Mouse (Mus musculus): ENCODE data around the gene Filip1l. TPM values are rescaled to one million over a fixed set of nuclear protein-coding genes. Genes with fewer than 3 reads are reported as not detected.

Gene Filip1l
- total RNA-seq (2015) (64.5 and 68.7 TPM in 2 replicates), total RNA-seq (2017) (36.3 and 45.5 TPM in 2 replicates)

GRCm38 (mm10) chr16:57352751-57353150, at the start of gene Filip1l:
Filip1l (plus strand) TSS chr16:57353093.
- ATAC-seq (ENCODE audit: poor library complexity, severe bottlenecking), result no peak

GRCm38 (mm10) chr16:57303716-57304115, 49.2 kb upstream of the Filip1l start:
- no peak for ATAC-seq (ENCODE audit: poor library complexity, severe bottlenecking)

DNA sequence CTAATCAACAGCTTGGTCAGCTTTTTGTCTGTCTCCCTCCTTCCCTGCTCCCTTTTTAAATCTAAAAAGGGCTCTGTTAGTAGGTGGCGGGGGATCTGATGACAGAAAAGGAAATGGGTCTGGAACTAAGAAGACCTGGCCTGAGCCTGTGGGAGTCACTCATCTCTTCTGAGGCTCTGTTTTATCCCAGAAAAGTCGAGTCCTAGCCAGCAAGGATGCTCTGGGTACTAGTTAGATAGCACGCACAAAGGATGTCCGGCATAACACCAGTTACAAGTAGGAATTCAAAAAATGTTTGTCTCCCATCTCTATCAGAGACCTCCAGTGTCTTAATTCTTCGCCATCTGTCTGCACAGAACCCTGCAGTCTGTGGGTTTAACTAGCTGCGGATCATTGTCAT, 47.4 kb upstream of the Filip1l start:
- no peak for ATAC-seq (ENCODE audit: poor library complexity, severe bottlenecking)

- no peak for ATAC-seq (ENCODE audit: poor library complexity, severe bottlenecking)
Observed at GRCm38 (mm10) chr16:57312130-57312529, 40.8 kb upstream of the Filip1l start.

DNA sequence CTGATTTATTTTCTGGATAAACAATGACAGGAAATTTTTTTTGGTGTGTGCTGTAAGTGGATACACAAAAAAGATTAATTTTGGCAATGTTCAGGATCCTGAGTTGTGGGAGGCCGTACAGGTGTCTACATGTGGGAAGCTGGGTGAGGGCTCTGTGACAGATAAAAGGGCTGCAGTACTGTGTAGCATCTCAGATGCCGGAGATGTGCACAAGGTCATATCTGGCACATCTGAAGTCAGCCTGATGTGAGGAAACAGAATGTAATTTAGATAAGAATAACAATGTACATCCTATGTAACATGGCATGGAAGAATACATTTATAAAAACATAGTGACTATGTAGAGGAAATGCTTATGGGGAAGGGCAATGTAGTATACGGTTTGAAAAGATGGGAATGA, 39.4 kb upstream of the Filip1l start:
- ATAC-seq (ENCODE audit: poor library complexity, severe bottlenecking), result no peak

GRCm38 (mm10) chr16:57314236-57314635, 38.7 kb upstream of the Filip1l start:
- ATAC-seq (ENCODE audit: poor library complexity, severe bottlenecking), result no peak

GRCm38 (mm10) chr16:57315026-57315425, 37.9 kb upstream of the Filip1l start:
- ATAC-seq (ENCODE audit: poor library complexity, severe bottlenecking), result no peak

- peak; percentile 52 for ATAC-seq (ENCODE audit: poor library complexity, severe bottlenecking)
Observed at GRCm38 (mm10) chr16:57317127-57317526, 35.8 kb upstream of the Filip1l start.

GRCm38 (mm10) chr16:57317882-57318636, 34.8 kb upstream of the Filip1l start:
- no peak for ATAC-seq (ENCODE audit: poor library complexity, severe bottlenecking)

DNA sequence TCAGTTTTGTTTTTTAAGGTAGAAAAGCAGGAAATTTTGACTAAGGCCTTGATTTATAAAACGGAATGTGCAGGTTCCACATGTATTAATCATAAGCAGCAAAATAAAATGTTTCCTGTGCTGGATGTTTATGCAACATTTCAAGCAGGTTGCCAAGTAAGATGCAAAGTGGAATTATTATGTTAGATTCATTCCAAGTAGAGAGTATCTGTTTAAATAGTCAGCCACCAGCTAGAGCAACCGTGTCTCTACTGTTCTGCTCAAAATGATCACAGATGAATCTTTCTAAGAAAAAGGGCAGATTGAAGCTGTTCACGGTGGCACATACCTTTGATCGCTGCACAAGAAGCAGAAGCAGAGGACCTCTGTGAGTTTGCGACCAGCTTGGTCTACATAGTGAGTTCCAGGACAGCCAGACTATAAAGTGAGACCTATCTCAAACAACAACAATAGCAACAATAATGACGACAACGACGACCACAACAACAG, 34.2 kb upstream of the Filip1l start:
- no peak for ATAC-seq (ENCODE audit: poor library complexity, severe bottlenecking)

GRCm38 (mm10) chr16:57319284-57320124, 33.4 kb upstream of the Filip1l start:
- ATAC-seq (ENCODE audit: poor library complexity, severe bottlenecking), result no peak

- no peak for ATAC-seq (ENCODE audit: poor library complexity, severe bottlenecking)
Observed at GRCm38 (mm10) chr16:57326996-57327395, 25.9 kb upstream of the Filip1l start.

DNA sequence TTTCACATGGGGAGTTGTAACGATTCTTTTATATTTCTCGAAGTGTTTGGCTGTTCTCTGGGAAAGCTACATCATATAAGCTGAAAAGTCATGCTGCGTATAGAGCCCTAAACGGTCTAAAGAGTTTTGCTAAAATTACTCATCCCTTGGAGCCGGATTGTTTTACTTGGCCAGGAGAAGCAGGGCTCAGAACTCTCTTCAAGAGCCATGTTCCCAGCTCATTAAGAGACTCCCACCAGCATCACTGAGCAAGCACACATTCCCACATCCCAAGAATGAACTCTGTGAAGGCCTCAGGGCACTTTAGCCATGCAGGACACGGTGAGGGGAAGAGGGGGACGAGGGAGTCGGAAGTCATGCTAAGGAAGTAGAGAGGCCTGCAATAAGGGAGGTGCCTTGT, 23.9 kb upstream of the Filip1l start:
- no peak for ATAC-seq (ENCODE audit: poor library complexity, severe bottlenecking)

DNA sequence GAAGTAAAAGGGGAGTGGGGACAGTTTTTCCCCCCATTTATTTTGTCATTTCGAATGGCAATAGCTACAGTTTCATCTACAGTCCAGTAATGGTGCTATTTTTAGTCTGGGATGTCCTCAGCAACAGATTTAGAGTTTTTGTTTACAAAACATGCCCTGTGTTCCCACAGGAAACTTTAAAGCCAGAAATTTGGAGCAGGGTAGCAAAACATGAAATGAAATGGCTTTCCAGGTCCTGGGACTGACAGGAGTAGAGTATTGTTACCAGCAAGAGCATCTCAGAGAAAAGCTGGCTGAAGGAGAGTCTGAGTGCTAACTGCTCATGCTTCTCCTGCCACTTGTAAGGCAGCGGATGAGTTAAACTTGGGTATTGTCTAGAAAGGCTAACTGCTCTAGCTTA, 22.8 kb upstream of the Filip1l start:
- ATAC-seq (ENCODE audit: poor library complexity, severe bottlenecking), result no peak

- ATAC-seq (ENCODE audit: poor library complexity, severe bottlenecking), result no peak
Observed at GRCm38 (mm10) chr16:57332301-57332700, 20.6 kb upstream of the Filip1l start.

GRCm38 (mm10) chr16:57336770-57337423, 16.0 kb upstream of the Filip1l start:
- ATAC-seq (ENCODE audit: poor library complexity, severe bottlenecking), result peak; percentile 91

GRCm38 (mm10) chr16:57339765-57340612, 12.9 kb upstream of the Filip1l start:
- no peak for ATAC-seq (ENCODE audit: poor library complexity, severe bottlenecking)

GRCm38 (mm10) chr16:57340613-57340898, 12.3 kb upstream of the Filip1l start:
- no peak for ATAC-seq (ENCODE audit: poor library complexity, severe bottlenecking)

- ATAC-seq (ENCODE audit: poor library complexity, severe bottlenecking), result no peak
Observed at GRCm38 (mm10) chr16:57346258-57346657, 6.6 kb upstream of the Filip1l start.

GRCm38 (mm10) chr16:57349039-57349438, 3.9 kb upstream of the Filip1l start:
- no peak for ATAC-seq (ENCODE audit: poor library complexity, severe bottlenecking)

DNA sequence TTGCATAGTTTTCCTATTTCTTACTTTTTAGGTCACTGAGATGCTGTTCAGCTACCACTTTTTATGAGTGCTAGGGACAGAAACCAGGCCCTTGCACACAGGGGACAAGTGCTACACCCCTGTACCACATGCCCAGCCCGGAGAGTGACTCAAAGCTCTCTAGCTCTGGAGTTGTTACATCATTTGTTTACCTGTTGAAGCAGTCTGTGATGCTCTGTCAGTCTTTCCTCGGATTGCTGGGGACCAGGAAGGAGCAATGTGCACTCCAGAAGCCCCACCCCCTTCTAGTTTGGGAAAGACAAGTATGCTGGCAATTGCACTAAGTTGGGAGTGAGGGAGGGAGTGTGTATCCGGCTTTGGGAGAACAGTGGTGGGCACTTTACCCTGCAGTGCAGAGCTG, 3.2 kb upstream of the Filip1l start:
- no peak for ATAC-seq (ENCODE audit: poor library complexity, severe bottlenecking)
